Mouse (Mus musculus) adrenal gland, adult (tissue): ENCODE data around the gene Zfp28.
"Not testable (repeated sequence)": the region's sequence is repeated elsewhere in the genome, so short reads cannot be mapped to it uniquely, and the experiment has no call there.

Experiments
- DNase-seq, 2 experiments: peaks; one replicate each; pipeline ENCODE4 v3.0.0; 2022 to 2023; ENCODE audit warnings: low spot score in 1 of 2; ENCODE audit not compliant: inconsistent age in 2 of 2

Zfp28 gene

GRCm38 (mm10) chr7:6383044-6383455, at the start of gene Zfp28:
TSS of gene Zfp28 (plus strand) at chr7:6383295.
- peak; percentile 95 to 99 for DNase-seq

- no peak for DNase-seq
These were observed 43.2 kb upstream of the Zfp28 start for GRCm38 (mm10) chr7:6339865-6340264.

GRCm38 (mm10) chr7:6343501-6344071, 39.5 kb upstream of the Zfp28 start, which contains the start of gene Gm3854:
TSS of gene Gm3854 (plus strand) at chr7:6343759.
- DNase-seq: peak; percentile 68 to 90

GRCm38 (mm10) chr7:6344124-6344523, 39.0 kb upstream of the Zfp28 start:
- DNase-seq: no peak

GRCm38 (mm10) chr7:6358121-6358520, 25.0 kb upstream of the Zfp28 start:
- DNase-seq: no peak

GRCm38 (mm10) chr7:6358937-6359590, 24.0 kb upstream of the Zfp28 start:
- DNase-seq: peak in 1 of 2 experiments; percentile 74

- DNase-seq: no peak
These were observed 22.5 kb upstream of the Zfp28 start for GRCm38 (mm10) chr7:6360477-6361060.

GRCm38 (mm10) chr7:6361756-6362155, 21.3 kb upstream of the Zfp28 start:
- DNase-seq: no peak

- DNase-seq: peak; percentile 99 to 100
These were observed 20.6 kb upstream of the Zfp28 start for GRCm38 (mm10) chr7:6362268-6363046.

- no peak for DNase-seq
These were observed 20.0 kb upstream of the Zfp28 start, which contains the start of gene Zfp78 for GRCm38 (mm10) chr7:6363047-6363488. TSS of gene Zfp78 (plus strand) at chr7:6363280.

GRCm38 (mm10) chr7:6364761-6365160, 18.3 kb upstream of the Zfp28 start:
- no peak for DNase-seq

- no peak for DNase-seq
These were observed 15.9 kb upstream of the Zfp28 start for GRCm38 (mm10) chr7:6367185-6367584.

GRCm38 (mm10) chr7:6368146-6368545, 14.9 kb upstream of the Zfp28 start:
- not testable (repeated sequence) for DNase-seq

GRCm38 (mm10) chr7:6369460-6369859, 13.6 kb upstream of the Zfp28 start:
- no peak for DNase-seq

GRCm38 (mm10) chr7:6372993-6373392, 10.1 kb upstream of the Zfp28 start:
- DNase-seq: no peak

GRCm38 (mm10) chr7:6378441-6378840, 4.7 kb upstream of the Zfp28 start:
- DNase-seq: no peak

GRCm38 (mm10) chr7:6381431-6381830, 1.7 kb upstream of the Zfp28 start:
- no peak for DNase-seq

- DNase-seq: no peak
These were observed 916 bp downstream of the Zfp28 start for GRCm38 (mm10) chr7:6384011-6384410.

- no peak for DNase-seq
These were observed 3.9 kb downstream of the Zfp28 start for GRCm38 (mm10) chr7:6386995-6387394.

- DNase-seq: no peak
These were observed 5.9 kb downstream of the Zfp28 start for GRCm38 (mm10) chr7:6388971-6389370.

GRCm38 (mm10) chr7:6389449-6389848, 6.4 kb downstream of the Zfp28 start:
- no peak for DNase-seq
